Mouse (Mus musculus): ENCODE measurements around the gene Dnajb13. TPM values are rescaled to one million over a fixed set of nuclear protein-coding genes. Genes with fewer than 3 reads are reported as not detected.

The Dnajb13 gene
- polyA plus RNA-seq, 1 experiment = 2.7 TPM

DNA sequence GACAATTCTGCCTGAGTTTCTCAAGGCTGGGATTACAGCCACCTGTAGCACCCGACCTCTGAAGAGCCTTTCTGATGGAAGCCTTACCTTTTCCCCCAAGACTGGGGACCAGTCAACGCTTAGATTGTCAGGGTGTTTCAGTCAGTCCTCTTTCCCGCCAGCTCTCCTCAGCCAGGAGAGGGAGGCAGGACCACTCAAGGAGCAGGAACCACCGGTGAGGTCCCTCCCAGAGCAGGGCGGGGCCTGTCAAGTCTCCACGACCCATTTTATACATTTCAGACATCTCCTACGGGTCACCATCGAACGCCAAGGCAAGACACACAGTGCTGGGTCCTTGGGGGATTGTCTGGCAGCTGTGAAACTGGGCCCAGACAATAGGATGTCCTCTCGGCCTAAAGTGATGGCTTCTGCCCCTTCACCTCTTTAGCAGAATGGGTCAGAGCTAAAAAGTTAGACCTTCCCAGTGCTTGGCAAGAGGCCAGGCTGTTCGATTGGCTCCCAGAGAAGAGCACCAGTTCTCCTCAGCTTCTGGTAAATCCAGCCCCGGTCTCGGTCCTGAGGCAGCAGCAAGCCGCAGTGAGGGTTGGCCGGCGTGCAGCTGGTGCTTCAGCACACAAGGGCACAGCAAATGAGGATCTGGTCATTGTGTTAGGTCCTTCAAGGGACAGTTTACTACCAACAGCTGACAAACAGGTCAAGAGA, 14.3 kb downstream of the Dnajb13 start:
- peaks cover 3% of the 10 kb centered on the region; the same call in 1 of the 2 replicates for H3K4me1 ChIP-seq (ENCODE audit: control insufficient read depth, insufficient read depth, insufficient read length, low read length)
- no peak overlapping the region for H3K27ac ChIP-seq (replicated peaks; ENCODE audit: low read depth, low read length)
- no peak overlapping the region for H3K4me3 ChIP-seq (ENCODE audit: insufficient read depth, low read depth, low read length)

DNA sequence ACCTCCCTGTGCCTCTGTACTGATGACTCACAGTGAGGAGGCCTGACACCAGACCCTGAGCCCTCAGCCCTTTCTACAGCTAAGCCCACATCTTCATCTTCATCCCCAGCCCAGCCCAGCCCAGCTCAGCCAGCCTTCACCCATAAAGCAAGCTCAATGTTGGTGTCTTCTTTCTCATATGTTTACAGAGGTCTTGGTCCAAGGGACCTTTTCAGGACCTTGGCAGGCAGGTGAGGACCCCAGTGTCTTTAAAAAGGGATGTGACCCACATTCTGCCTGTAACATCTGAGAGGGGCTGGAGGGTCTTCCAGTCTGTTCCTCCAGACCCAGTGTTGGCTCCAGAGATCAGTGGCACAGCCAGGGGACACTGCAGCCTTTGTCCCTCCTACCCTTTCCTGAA, 15.3 kb downstream of the Dnajb13 start:
- peaks cover 6% of the 10 kb centered on the region; the same call in 1 of the 2 replicates for H3K4me1 ChIP-seq (ENCODE audit: control insufficient read depth, insufficient read depth, insufficient read length, low read length)
- H3K27ac ChIP-seq (replicated peaks; ENCODE audit: low read depth, low read length) = no peak overlapping the region
- no peak overlapping the region for H3K4me3 ChIP-seq (ENCODE audit: insufficient read depth, low read depth, low read length)

- H3K4me3 ChIP-seq (ENCODE audit: insufficient read depth, low read depth, low read length) = no peak overlapping the region
- peaks cover 9% of the 10 kb centered on the region; the same call in 1 of the 2 replicates for H3K4me1 ChIP-seq (ENCODE audit: control insufficient read depth, insufficient read depth, insufficient read length, low read length)
Observed at GRCm38 (mm10) chr7:100497982-100498381, 16.8 kb downstream of the Dnajb13 start.

DNA sequence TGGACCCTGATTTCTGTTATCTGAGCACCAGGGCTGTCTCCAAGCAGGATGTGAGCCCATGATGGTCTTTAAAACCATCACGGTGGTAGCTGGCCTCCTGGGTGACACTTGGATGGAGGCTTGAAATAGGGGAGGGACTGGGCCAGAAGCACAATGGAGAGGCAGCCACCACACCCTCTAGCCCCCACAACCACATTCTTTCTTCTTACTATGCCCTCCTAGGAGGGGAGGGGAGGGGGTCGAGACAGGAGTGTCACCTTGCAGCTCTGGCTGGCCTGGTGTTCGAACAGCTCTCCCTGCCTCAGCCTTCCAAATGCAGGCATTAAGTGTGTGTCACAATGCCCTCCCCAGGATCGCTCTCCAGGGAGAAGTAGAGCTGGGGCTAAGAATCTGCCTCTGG, 17.4 kb downstream of the Dnajb13 start:
- Histone ChIP-seq H3K27ac (replicated peaks; ENCODE audit: low read depth, low read length) (no peak overlapping the region), H3K4me1 (ENCODE audit: control insufficient read depth, insufficient read depth, insufficient read length, low read length) (peaks cover 9% of the 10 kb centered on the region; the same call in 1 of the 2 replicates), H3K4me3 (ENCODE audit: insufficient read depth, low read depth, low read length) (no peak overlapping the region)

More at GRCm38 (mm10) chr7:100497982-100498381, 16.8 kb downstream of the Dnajb13 start:
- no peak overlapping the region for H3K27ac ChIP-seq (replicated peaks; ENCODE audit: low read depth, low read length)

DNA sequence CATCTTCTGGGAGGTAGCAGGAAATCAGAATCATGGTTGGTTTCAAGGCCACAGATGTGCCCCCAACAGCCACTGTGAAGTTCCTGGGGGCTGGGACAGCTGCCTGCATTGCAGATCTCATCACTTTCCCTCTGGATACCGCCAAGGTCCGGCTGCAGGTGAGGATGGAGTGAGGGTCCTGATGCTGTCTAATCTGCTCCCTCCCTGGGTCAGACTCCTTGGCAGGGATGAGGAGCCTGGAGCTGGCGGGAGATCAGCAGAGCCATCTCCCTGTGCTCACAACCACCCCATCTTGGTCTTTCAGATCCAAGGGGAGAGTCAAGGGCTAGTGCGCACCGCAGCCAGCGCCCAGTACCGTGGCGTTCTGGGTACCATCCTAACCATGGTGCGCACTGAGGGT, 18.0 kb downstream of the Dnajb13 start:
- H3K4me1 ChIP-seq (ENCODE audit: control insufficient read depth, insufficient read depth, insufficient read length, low read length) = peaks cover 9% of the 10 kb centered on the region; the same call in 1 of the 2 replicates
- peak overlapping the region; percentile 92; the same call in 1 of the 2 replicates for H3K27ac ChIP-seq (replicated peaks; ENCODE audit: low read depth, low read length)
- H3K4me3 ChIP-seq (ENCODE audit: insufficient read depth, low read depth, low read length) = no peak overlapping the region

DNA sequence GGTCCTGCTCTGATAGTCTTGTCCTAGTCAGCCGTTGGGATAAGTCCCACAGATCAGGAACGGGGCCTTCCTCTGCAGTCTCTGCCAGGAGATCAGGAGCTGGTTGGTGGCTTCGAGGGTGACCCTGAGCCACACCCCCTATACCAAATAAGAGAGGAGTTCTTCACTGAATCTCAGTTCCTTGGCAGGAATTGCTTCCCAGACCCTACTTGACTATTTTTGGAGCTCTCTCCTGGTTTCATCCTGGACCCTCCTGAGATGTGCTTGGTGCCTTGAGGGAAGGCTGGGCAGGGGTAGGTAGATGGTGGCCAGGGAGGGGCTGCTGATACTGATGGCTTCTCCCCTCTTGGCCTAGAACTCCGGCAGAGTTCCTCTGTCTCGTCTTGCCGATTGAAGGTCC, 18.4 kb downstream of the Dnajb13 start:
- peak overlapping the region; percentile 40 for H3K4me3 ChIP-seq (ENCODE audit: insufficient read depth, low read depth, low read length)
- H3K27ac ChIP-seq (replicated peaks; ENCODE audit: low read depth, low read length) = peak overlapping the region; percentile 92
- H3K4me1 ChIP-seq (ENCODE audit: control insufficient read depth, insufficient read depth, insufficient read length, low read length) = peaks cover 9% of the 10 kb centered on the region; the same call in 1 of the 2 replicates

GRCm38 (mm10) chr7:100495581-100496251, 19.0 kb downstream of the Dnajb13 start:
- peak overlapping the region; percentile 92 for H3K27ac ChIP-seq (replicated peaks; ENCODE audit: low read depth, low read length)
- peaks cover 9% of the 10 kb centered on the region; the same call in 1 of the 2 replicates for H3K4me1 ChIP-seq (ENCODE audit: control insufficient read depth, insufficient read depth, insufficient read length, low read length)
- peak overlapping the region; percentile 72 for H3K4me3 ChIP-seq (ENCODE audit: insufficient read depth, low read depth, low read length)

- peak overlapping the region; percentile 72 for H3K4me3 ChIP-seq (ENCODE audit: insufficient read depth, low read depth, low read length)
- 0 out of 2 replicates have a peak, but pooled peaks cover 5% of the 10 kb centered on the region for H3K4me1 ChIP-seq (ENCODE audit: control insufficient read depth, insufficient read depth, insufficient read length, low read length)
- peak overlapping the region; percentile 84 for H3K27ac ChIP-seq (replicated peaks; ENCODE audit: low read depth, low read length)
Observed at GRCm38 (mm10) chr7:100495042-100495441, 19.7 kb downstream of the Dnajb13 start.

DNA sequence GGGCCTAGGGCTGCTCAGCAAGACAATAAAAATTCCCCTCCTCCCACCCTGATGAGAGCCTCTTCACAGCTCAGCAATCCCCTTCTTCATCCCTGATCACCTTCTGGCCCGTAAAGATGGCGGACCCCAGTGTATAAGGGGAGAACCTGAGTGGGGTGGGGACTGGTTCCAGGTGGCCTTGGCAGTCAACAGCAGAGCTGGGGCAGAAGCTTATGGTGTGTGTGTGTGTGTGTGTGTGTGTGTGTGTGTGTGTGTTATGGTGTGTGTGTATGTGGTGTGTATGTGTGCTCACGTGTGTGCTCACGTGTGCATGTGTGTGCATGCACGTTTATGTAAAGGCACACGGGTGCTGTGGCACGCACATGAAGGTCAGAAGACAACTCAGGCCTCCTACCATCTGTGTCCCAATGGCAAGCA, 20.3 kb downstream of the Dnajb13 start:
- peak overlapping the region; percentile 84 for H3K27ac ChIP-seq (replicated peaks; ENCODE audit: low read depth, low read length)
- peak overlapping the region; percentile 72 for H3K4me3 ChIP-seq (ENCODE audit: insufficient read depth, low read depth, low read length)
- 0 out of 2 replicates have a peak, but pooled peaks cover 5% of the 10 kb centered on the region for H3K4me1 ChIP-seq (ENCODE audit: control insufficient read depth, insufficient read depth, insufficient read length, low read length)

DNA sequence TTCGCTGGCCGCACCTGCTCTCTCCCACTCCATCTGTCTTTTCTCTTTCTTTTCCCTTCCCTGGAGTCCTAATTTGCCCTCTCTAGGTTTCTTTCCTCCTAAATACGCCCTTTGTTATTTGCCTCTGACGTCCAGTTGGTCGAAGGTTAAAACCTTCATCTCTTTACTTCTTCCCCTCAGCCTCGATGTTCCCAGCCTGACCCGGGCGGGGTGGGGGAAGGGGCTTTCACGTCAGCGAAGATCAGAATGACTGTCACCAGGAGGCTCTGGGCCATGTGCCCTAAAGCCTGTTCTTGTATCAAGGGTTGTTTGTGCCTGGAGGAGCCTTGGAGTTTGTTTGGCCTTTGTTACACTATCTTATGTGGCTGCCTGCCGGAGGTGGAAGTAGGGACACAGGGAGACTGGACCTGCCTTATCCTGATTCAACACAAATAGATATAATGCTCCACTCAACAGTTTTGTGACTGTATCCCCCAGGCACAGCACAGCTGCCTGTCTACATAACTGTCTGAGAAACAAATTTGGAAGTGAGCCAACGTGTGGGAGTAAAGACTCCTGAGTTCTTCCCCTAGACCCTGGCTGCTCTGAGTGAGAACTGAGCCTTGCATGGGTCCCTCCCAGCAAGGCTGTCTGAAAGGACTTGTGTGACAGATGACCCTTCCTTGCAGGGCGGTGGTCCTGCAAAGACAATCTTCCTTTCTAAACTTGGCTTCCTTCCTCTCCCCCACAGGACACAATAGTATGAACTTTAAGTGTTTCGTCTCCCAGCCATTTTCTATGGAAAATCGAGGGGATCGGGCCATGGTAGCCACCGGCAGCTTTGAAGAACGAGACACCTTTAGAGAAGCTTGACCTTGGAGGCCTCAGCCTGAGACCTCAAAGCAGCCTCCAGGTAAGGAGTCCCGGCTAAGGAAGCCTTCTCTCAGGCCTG, 21.0 kb downstream of the Dnajb13 start:
- peak overlapping the region; percentile 84 for H3K27ac ChIP-seq (replicated peaks; ENCODE audit: low read depth, low read length)

DNA sequence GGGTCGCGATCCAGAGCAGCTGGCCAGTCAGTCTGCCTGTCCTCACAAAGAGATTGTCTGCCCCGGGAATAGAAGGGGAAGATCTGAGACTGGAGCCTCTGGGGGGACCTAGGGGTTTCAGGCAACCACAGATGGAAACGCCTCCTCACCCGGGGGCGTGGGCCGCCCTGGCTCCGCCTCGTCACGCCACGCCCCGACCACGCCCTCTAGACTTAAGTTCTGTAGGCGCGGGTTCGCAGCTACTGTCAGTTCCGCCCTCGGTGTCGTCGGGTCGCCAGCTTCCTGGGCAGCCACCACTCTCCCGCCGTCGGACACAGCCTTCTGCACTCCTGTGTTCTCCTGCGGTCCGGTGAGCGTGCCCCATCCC, 21.7 kb downstream of the Dnajb13 start, which contains the start of gene Ucp2:
Gene Ucp2 (plus strand): TSS at position 221 of the 367 bp plus-strand sequence.
- H3K4me1 ChIP-seq (ENCODE audit: control insufficient read depth, insufficient read depth, insufficient read length, low read length) = 0 out of 2 replicates have a peak, but pooled peaks cover 5% of the 10 kb centered on the region
- peak within 1 kb of the TSS; percentile 72 for H3K4me3 ChIP-seq (ENCODE audit: insufficient read depth, low read depth, low read length)
- peak within 1 kb of the TSS; percentile 84 for H3K27ac ChIP-seq (replicated peaks; ENCODE audit: low read depth, low read length)

More for the DNA sequence above, 21.0 kb downstream of the Dnajb13 start:
- Histone ChIP-seq H3K4me3 (ENCODE audit: insufficient read depth, low read depth, low read length) (peak overlapping the region; percentile 72), H3K4me1 (ENCODE audit: control insufficient read depth, insufficient read depth, insufficient read length, low read length) (0 out of 2 replicates have a peak, but pooled peaks cover 5% of the 10 kb centered on the region)

GRCm38 (mm10) chr7:100492391-100493116, 22.2 kb downstream of the Dnajb13 start:
- H3K4me1 ChIP-seq (ENCODE audit: control insufficient read depth, insufficient read depth, insufficient read length, low read length) = 0 out of 2 replicates have a peak, but pooled peaks cover 5% of the 10 kb centered on the region
- peak overlapping the region; percentile 72 for H3K4me3 ChIP-seq (ENCODE audit: insufficient read depth, low read depth, low read length)
- peak overlapping the region; percentile 66 for H3K27ac ChIP-seq (replicated peaks; ENCODE audit: low read depth, low read length)

DNA sequence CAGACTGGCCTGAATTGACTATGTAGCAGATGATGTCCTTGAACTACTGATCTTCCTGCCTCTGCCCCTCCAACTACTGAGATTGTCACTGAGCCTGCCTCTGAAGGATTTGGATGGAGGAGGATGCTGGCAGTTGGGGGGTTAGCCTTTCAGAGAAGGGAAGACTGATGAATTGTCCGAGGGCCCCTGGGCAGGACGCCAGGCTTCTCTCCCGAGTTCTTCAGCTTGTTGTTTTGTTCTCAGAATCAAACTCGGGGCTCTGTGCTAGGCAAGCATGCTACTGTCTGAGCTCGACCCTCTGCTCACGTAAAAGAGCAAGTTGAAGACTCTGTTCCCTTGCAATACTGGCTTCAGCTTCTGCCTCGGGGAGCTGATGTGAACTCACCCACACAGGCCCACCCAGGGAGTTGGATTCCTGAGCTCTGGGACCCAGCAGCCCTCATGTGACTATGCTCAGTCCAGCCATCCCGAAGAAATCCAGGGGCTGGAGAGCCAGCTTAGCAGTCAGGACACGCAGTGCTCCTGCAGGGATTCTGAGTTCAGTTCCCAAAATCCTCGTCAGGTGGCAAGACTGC, 26.2 kb downstream of the Dnajb13 start:
- H3K27ac ChIP-seq (replicated peaks; ENCODE audit: low read depth, low read length) = no peak overlapping the region
- no peak overlapping the region for H3K4me3 ChIP-seq (ENCODE audit: insufficient read depth, low read depth, low read length)
- no peaks in the 10 kb centered on the region for H3K4me1 ChIP-seq (ENCODE audit: control insufficient read depth, insufficient read depth, insufficient read length, low read length)

DNA sequence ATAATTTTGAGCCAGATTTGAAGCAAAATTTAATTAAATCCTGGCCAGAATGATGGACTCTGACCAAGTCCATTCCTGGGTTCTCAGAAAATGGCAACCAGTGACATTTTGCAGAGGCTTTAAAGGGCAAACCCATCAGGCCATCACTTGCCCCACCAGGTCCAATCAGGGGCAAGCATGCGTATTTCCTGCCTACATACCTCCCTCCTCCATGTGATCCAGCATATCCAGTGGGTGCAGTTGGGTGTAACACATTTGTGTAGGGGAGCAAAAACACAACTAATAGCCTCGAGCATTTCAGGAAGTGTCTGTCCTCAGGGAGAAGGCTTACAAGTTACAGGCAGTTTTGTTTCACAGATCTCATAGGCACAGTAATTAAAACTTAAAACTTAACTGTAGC, 27.5 kb downstream of the Dnajb13 start:
- no peak overlapping the region for H3K27ac ChIP-seq (replicated peaks; ENCODE audit: low read depth, low read length)
- H3K4me3 ChIP-seq (ENCODE audit: insufficient read depth, low read depth, low read length) = no peak overlapping the region
- no peaks in the 10 kb centered on the region for H3K4me1 ChIP-seq (ENCODE audit: control insufficient read depth, insufficient read depth, insufficient read length, low read length)

Measured in brown adipose tissue, adult 24 weeks (tissue).